Mouse (Mus musculus) adrenal gland, adult 2 months (tissue): ENCODE results near the gene Gm13889. TPM values are rescaled to one million over a fixed set of nuclear protein-coding genes. Genes with fewer than 3 reads are reported as not detected.

Source experiments
- polyA plus RNA-seq: library from polyadenylated mRNA; depleted of rRNA; stranded (reverse); fragments of >200 nt; gene quantifications from 2 replicates; pipeline ENCODE4 v1.2.3, GENCODE M21; 2012; rRNA removed
- total RNA-seq, 2 experiments: library from RNA; stranded (reverse); gene quantifications; 2 replicates each; pipeline ENCODE4 v1.2.3; 2021

Gene Gm13889
- total and polyA plus RNA-seq, 3 experiments, result 38.1 to 62.0 (median 50.3) TPM

Other genes with a start within 250 kb of the Gm13889 start
- 10 to 100 TPM; 94.2 to 94.9 TPM for gene Ext2, start 134.6 kb downstream of the Gm13889 start, total RNA-seq
- 33.0 and 43.5 TPM in 2 replicates for gene Ext2, start 134.6 kb downstream of the Gm13889 start, polyA plus RNA-seq
- 1 to 10 TPM; 8.9 to 9.6 TPM for gene Accs, start 107.3 kb downstream of the Gm13889 start, total RNA-seq
- 15.2 and 16.7 TPM in 2 replicates for gene Accs, start 107.3 kb downstream of the Gm13889 start, polyA plus RNA-seq
- gene Accsl, start 88.0 kb downstream of the Gm13889 start, total RNA-seq, result 1 to 10 TPM in 1 of 2 experiments, under 1 TPM in 1; 0.43 to 1.6 TPM
- not detected in 2 replicates for gene Accsl, start 88.0 kb downstream of the Gm13889 start, polyA plus RNA-seq
- not detected for gene Gm27027, start 39.2 kb upstream of the Gm13889 start, total RNA-seq
- gene Gm27027, start 39.2 kb upstream of the Gm13889 start, polyA plus RNA-seq, result not detected in 2 replicates
- 10 to 100 TPM; 51.6 to 53.7 TPM for gene Alkbh3, start 53.6 kb upstream of the Gm13889 start, total RNA-seq
- 35.9 and 45.8 TPM in 2 replicates for gene Alkbh3, start 53.6 kb upstream of the Gm13889 start, polyA plus RNA-seq
- gene Hsd17b12, start 200.8 kb upstream of the Gm13889 start, total RNA-seq, result 100 to 1,000 TPM; 224 to 227 TPM
- 89.5 and 97.8 TPM in 2 replicates for gene Hsd17b12, start 200.8 kb upstream of the Gm13889 start, polyA plus RNA-seq